Mouse (Mus musculus) c-Kit-positive CD71-negative TER-119-negative erythroid progenitor cells, embryonic 14.5 days (primary cell): ENCODE data around the gene Slc9a6.

Experiments
- DNase-seq: peaks from one replicate; pipeline ENCODE4 v3.0.0-alpha.2; 2013; ENCODE audit warnings: low read depth

Gene Slc9a6

GRCm38 (mm10) chrX:56665226-56665973 is 55.8 kb downstream of the Slc9a6 start:
- DNase-seq, result no peak

DNA sequence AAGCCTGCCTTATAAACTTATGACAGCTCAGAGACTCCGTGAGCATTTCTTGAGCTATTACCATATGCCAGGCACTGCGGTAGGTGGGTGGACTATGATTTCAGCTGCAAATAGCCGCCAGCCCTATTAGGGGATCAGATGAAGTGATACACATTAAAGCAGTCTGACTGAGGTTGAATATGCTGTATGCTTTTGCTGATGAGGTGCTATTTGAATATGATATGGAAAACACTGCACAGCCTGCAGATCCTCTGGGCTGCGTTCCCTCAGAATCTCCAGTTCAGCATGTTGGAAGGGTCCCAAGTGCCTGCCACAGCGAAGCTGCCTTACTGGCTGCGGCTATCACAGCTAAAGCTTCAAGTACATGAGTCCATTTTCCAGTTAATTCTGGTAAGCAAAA is 57.7 kb downstream of the Slc9a6 start:
- DNase-seq, result no peak

GRCm38 (mm10) chrX:56668051-56668450 is 58.5 kb downstream of the Slc9a6 start:
- DNase-seq, result no peak

- no peak for DNase-seq
Observed at GRCm38 (mm10) chrX:56668501-56668900, 58.9 kb downstream of the Slc9a6 start.

DNA sequence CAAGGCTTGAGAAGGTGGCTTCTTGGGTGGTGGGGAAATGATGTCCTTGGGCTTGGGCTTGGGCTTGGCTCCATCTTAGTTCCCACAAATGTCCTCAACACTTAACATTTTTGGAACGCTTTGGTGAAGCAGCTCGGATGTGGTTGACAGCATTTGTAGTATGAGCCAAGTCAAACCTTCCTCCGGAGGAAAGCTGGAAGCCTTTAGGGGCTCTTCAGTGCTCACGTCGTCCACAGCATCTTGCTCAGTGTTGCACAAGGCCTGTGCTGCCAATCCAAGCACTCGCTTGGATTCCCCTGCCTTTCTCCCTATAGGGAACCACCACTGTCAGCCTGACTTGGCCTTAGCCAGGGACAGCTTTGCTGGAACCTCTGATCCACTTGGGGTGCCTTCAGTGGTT is 66.0 kb downstream of the Slc9a6 start:
- no peak for DNase-seq

DNA sequence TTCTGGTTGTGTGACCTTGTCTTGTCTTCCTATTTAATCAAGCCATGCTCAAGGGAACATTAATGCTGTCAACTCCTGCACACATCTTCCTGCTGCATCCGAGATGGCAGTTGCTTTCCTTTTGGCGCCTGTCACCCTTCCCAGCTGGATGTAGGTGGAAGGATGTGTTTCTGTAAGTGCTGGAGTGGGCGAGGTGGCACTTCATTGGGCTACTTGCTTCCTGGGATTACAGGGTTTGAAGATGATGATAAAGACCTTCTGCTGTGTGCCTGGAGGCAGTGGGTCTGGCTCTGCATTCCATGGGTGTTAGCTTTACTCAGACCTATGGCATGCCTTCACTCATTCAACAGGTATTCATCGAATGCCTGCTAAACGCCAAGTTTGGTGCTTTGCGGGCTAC is 68.2 kb downstream of the Slc9a6 start:
- DNase-seq, result no peak

GRCm38 (mm10) chrX:56679066-56679465 is 69.5 kb downstream of the Slc9a6 start:
- no peak for DNase-seq

GRCm38 (mm10) chrX:56682156-56682720 is 72.7 kb downstream of the Slc9a6 start:
- DNase-seq, result no peak

- no peak for DNase-seq
Observed at GRCm38 (mm10) chrX:56683521-56683920, 74.0 kb downstream of the Slc9a6 start.

DNA sequence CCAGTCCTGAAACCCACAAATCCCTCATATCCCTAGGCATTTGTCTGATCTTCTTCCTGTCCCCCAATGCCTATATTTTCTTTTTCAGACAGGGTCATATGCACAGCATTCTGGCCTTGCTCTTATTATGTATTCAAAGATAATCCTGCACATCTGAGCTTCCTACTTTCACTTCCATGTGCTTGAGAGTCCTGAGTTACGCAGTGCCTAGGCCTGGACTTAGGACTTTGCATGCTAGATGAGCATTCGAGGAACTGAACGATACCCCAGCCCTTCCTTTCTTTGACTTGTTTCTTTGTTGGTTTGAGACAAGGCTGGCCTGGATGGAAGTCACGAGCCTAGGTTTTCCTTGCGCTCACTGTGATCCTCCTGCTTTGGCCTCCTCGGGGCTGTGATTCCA is 83.0 kb downstream of the Slc9a6 start:
- DNase-seq, result no peak

GRCm38 (mm10) chrX:56694539-56694938 is 85.0 kb downstream of the Slc9a6 start:
- DNase-seq, result no peak

DNA sequence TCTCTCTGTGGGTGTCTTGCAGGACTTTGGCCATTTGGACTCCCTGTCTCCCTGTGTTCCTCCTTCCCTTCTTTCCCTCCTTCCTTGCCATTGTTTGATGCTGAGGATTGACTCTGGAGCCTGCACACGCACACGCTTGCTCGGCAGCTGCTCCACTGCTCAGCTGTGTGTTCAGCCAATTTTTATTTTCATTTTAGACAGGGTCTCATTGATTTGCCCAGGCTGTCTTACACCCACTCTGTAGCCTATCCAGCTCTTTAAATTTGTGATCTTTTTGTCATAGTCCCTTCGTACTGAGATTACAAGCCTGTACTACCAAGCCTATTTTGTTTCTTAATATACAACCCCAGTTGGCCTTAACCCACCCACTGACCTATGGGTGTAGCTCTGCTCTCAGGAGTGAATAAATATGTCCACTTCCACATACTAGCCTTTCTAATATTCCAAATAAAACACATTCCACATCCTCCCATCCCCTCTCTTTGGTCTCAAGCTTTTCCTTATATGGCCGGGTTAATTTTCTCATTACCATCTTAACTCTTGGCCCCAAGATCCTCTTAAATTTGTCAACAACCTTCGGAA is 87.7 kb downstream of the Slc9a6 start:
- no peak for DNase-seq

GRCm38 (mm10) chrX:56697886-56698285 is 88.3 kb downstream of the Slc9a6 start:
- DNase-seq, result no peak

- DNase-seq, result no peak
Observed at GRCm38 (mm10) chrX:56701261-56701660, 91.7 kb downstream of the Slc9a6 start.

- DNase-seq, result no peak
Observed at GRCm38 (mm10) chrX:56703965-56704562, 94.5 kb downstream of the Slc9a6 start.

DNA sequence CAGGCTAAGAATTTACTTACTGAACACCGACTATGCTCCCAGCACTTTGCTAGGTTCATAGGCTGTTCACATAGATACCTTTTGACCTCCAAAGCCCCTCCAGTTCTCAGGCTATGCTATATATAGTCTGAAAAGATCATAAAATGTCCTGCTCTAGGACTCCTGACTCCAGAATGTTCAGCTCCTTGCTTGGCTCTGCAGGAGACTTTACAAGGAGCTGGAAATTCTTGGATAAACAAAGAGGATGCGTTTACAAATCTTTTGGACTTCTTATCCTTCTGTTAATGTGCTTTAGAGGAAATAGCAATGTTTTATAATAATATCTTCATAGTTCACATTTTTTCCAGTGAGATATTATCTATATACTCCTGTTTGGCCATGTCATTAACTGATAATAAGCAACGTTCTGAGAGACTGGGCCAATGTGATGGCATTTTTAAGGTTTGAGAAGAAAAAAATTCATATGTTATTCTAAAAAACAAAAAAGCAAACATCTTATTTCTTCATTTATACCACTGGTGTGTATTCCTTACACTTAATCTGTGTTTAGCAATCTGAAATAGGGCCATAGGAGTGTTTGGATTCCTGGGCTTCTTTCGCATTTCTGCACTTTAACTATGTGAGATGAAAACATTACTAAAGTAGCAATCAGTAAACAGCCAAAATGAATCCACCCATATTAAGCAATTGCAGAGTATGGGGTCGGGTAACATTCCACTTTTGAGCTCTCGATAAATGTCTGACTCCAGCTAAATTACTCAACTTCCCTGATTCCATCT is 99.2 kb downstream of the Slc9a6 start:
- no peak for DNase-seq

DNA sequence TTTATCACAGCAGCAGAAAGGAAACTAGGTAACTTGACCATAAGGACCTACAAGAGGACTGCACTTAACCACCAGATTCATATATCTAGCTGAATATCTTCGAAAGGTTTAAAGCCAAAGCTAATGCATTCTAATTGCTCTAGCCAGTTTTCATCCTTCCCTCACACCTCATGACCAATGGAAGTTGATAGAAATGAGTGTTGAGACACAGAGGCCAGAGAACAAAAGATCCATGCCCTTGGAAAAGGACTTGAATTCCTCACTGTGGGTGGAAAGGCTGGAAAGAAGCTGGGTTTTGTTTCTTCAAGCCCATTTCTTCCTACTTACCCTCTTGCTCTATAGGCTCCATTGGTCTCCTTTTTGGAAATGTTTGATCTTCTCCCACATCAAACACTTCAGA is 101.0 kb downstream of the Slc9a6 start:
- no peak for DNase-seq

DNA sequence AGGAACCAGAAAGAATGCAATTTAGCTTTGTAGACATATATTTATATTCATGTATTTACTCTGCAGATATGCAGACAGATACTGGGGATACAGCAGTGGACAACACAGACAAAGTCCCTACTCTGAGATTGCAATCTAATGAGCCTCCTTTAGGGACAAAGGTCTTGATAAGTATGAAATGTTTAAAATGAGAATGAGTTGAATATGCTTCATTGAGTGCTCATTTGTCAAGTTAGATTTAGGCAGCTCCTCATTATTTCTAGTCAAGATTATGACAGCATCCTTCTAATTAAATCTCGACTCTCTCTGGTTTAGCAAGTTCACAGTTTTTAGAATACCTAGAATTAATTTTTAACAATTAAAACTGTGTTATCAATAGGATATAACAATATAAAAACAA is 103.1 kb downstream of the Slc9a6 start:
- DNase-seq, result no peak
